Mouse (Mus musculus) limb, embryonic 11.5 days (tissue): ENCODE data around the gene Ddx19b. TPM values are rescaled to one million over a fixed set of nuclear protein-coding genes. Genes with fewer than 3 reads are reported as not detected.
"Not testable (repeated sequence)": the region's sequence is repeated elsewhere in the genome, so short reads cannot be mapped to it uniquely, and the experiment has no call there.

ENCODE experiments used
- ATAC-seq: fragments of 200-750 bp; cut with Nextera tagmentation; 2 replicates; pipeline ENCODE4 v1.8.0; 2017; ENCODE audit warnings: low read depth; ENCODE audit not compliant: insufficient number of reproducible peaks, low FRiP score, low TSS enrichment
- DNase-seq: peaks from one replicate; pipeline ENCODE4 v3.0.0-alpha.2; 2015; ENCODE audit warnings: low spot score
- H3K27ac ChIP-seq: fragments of 300-500 bp; sonication (generic); replicated peaks from 2 replicates; pipeline ENCODE4 v1.5.1; 2014; ENCODE audit warnings: low read depth, mild to moderate bottlenecking, low read length
- H3K27me3 ChIP-seq: fragments of 300-500 bp; sonication (generic); 2 replicates; pipeline ENCODE4 v1.6.1; 2014; ENCODE audit warnings: mild to moderate bottlenecking, low read length, mixed read lengths; ENCODE audit not compliant: control insufficient read depth, insufficient read depth
- H3K36me3 ChIP-seq: fragments of 300-500 bp; sonication (generic); 2 replicates; pipeline ENCODE4 v1.6.1; 2014; ENCODE audit warnings: mild to moderate bottlenecking, low read length, moderate library complexity, mixed read lengths; ENCODE audit not compliant: control insufficient read depth, insufficient read depth
- H3K4me1 ChIP-seq: fragments of 300-500 bp; sonication (generic); 2 replicates; pipeline ENCODE4 v1.6.1; 2014; ENCODE audit warnings: low read length, mixed read lengths; ENCODE audit not compliant: control insufficient read depth, insufficient read depth
- H3K4me2 ChIP-seq: fragments of 300-500 bp; sonication (generic); 2 replicates; pipeline ENCODE4 v1.6.1; 2014; ENCODE audit warnings: low read depth, mild to moderate bottlenecking, moderate library complexity; ENCODE audit not compliant: severe bottlenecking
- H3K4me3 ChIP-seq: fragments of 300-500 bp; sonication (generic); 2 replicates; pipeline ENCODE4 v1.5.1; 2014; ENCODE audit warnings: low read depth, low read length
- H3K9ac ChIP-seq: fragments of 300-500 bp; sonication (generic); 2 replicates; pipeline ENCODE4 v1.6.1; 2014; ENCODE audit warnings: mild to moderate bottlenecking, low read length
- H3K9me3 ChIP-seq: fragments of 300-500 bp; sonication (generic); 2 replicates; pipeline ENCODE4 v1.6.1; 2016; ENCODE audit warnings: low read length; ENCODE audit not compliant: control insufficient read depth
- WGBS: fragments of 180-500 bp; shearing (Covaris S2); extraction: QIAGEN DNeasy Blood & Tissue Kit; methylation state at CpG from one replicate; pipeline ENCODE4 v1.1.7; 2014; 5-methylcytosine and 5-hydroxymethylcytosine counted together
- polyA plus RNA-seq: library from polyadenylated mRNA; unstranded; fragments of >200 nt; fragmentation: Nextera tagmentation; extraction: Ambion mirVana; gene quantifications from 2 replicates; pipeline ENCODE4 v1.2.1, GENCODE M21; 2014

Ddx19b gene
- polyA plus RNA-seq, 1 experiment from 2014 or later, result 4.7 TPM

DNA sequence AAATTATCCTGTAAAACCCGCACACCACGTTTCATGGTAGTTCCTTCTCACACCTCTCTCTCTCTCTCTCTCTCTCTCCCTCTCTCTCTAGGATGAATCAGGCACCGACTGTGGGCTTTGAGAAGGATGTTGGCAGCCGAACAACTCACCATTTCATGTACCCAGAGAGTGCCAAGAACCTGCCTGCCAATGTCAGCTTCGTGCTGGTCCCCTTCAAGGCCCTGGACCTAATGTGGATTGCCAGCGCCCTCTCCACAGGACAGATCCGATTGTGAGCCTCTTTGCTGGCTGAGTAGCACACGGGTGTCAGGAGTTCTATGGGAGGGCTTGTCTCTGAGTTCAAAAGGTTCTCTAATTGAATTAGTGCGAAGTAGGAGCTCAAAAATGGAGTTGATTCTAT, 64.2 kb downstream of the Ddx19b start:
- Histone ChIP-seq H3K9me3 (no peaks in the 10 kb centered on the region), H3K4me3 (no peak overlapping the region), H3K4me1 (no peaks in the 10 kb centered on the region), H3K36me3 (peaks cover 15% of the 10 kb centered on the region), H3K4me2 (no peak overlapping the region), H3K27ac (no peak overlapping the region), H3K9ac (no peak overlapping the region), H3K27me3 (no peaks in the 10 kb centered on the region)
- no peak for DNase-seq
- WGBS, result 83% methylated on average over 9 of the region's 9 CpGs
- no peak for ATAC-seq

DNA sequence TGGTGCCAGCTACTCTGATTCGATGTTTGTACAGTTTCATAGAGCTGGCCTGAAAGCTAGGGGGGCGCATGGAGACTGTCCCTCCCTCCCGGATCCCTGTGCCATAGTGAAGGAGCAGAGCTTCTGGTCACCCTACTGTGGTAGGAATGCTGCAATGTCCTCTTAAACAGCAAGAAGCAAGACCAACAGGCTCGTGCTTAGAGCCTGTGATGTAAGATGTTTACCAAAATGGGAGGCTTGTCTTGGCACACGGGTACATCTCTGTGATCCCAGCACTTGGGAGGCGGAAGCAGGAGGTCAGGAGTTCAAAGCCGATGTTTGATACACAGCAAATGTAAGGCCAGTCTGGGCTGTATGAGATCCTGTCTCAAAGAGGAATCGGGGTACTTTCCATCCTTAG, 65.0 kb downstream of the Ddx19b start:
- DNase-seq (no peak), ATAC-seq (no peak)
- Histone ChIP-seq H3K4me3 (no peak overlapping the region), H3K36me3 (peaks cover 17% of the 10 kb centered on the region), H3K4me1 (no peaks in the 10 kb centered on the region), H3K27me3 (no peaks in the 10 kb centered on the region), H3K9ac (no peak overlapping the region), H3K27ac (no peak overlapping the region), H3K9me3 (no peaks in the 10 kb centered on the region), H3K4me2 (no peak overlapping the region)
- WGBS, result 89% methylated on average over 8 of the region's 8 CpGs

DNA sequence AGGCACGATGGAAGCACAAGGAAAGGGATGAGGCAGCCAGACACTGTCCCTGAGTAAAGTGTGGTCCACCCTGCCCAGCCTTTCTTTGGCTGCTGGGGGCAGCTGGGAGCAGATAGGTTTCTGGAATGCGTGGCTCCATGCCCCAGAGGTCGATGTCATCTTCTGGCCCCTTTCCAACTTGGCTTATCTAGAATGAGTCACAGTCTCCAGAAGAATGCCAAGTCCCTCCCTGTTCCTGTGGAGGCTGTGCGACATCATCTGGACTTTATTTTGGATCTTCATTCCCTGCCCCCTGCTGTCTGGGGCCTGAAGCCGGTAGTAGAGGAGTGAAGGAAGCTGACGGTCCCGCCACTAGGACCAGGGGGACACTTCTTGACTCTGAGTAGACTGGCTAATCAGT, 66.0 kb downstream of the Ddx19b start:
- Histone ChIP-seq H3K9ac (no peak overlapping the region), H3K4me3 (no peak overlapping the region), H3K27ac (no peak overlapping the region), H3K36me3 (peaks cover 13% of the 10 kb centered on the region), H3K27me3 (no peaks in the 10 kb centered on the region), H3K4me1 (no peaks in the 10 kb centered on the region), H3K9me3 (no peaks in the 10 kb centered on the region), H3K4me2 (no peak overlapping the region)
- WGBS, result 76% methylated on average over 7 of the region's 7 CpGs
- DNase-seq (no peak), ATAC-seq (no peak)

DNA sequence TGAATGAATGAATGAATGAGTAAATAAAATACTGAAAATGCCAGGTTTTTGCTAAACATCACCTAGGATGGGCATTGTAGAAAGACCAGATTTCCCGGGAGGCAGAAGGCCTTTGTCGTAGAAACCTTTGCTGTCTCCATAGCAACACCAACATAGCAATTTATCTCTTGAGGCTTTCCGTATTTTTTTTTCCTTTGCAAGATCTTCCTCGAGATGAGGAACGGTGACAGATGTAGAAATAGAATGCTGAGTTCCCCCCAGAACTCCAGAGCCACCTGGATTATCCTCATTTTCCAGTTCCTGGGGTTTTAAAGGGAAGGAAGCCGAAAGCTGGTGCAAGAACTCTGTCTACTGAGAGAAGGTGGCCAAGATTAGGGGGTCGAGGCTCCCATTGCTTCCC, 66.9 kb downstream of the Ddx19b start:
- no peaks in the 10 kb centered on the region for H3K27me3 ChIP-seq
- peaks cover 13% of the 10 kb centered on the region for H3K36me3 ChIP-seq
- 91% methylated on average over 7 of the region's 7 CpGs for WGBS
- H3K27ac ChIP-seq, result no peak overlapping the region
- no peak for DNase-seq
- ATAC-seq, result no peak
- no peak overlapping the region for H3K9ac ChIP-seq
- H3K4me1 ChIP-seq, result no peaks in the 10 kb centered on the region
- H3K4me2 ChIP-seq, result no peak overlapping the region
- no peak overlapping the region for H3K4me3 ChIP-seq
- no peaks in the 10 kb centered on the region for H3K9me3 ChIP-seq

DNA sequence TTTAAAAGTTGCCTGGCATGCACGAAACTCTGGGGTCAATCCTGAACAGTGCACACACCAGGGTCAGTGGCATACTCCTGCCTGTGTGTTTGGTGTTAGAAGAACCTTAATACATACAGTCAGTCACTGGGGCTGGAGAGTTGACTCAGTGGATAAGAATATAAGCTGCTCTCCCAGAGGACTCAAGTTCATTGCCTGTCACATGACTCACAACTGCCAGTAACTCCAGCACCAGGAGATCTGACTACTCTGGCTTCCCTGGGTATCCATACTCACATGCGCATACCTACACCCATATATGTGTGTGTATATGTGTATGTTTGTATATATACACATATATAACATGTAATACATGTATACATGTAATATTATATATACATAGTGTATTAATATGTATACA, 68.5 kb downstream of the Ddx19b start:
- ATAC-seq (no peak), DNase-seq (no peak)
- H3K27me3 ChIP-seq, result no peaks in the 10 kb centered on the region
- H3K4me3 ChIP-seq, result no peak overlapping the region
- WGBS, result 88% methylated on average over 2 of the region's 2 CpGs
- H3K4me2 ChIP-seq, result no peak overlapping the region
- H3K27ac ChIP-seq, result no peak overlapping the region
- H3K9me3 ChIP-seq, result no peaks in the 10 kb centered on the region
- H3K4me1 ChIP-seq, result no peaks in the 10 kb centered on the region
- H3K36me3 ChIP-seq, result peaks cover 16% of the 10 kb centered on the region
- no peak overlapping the region for H3K9ac ChIP-seq

DNA sequence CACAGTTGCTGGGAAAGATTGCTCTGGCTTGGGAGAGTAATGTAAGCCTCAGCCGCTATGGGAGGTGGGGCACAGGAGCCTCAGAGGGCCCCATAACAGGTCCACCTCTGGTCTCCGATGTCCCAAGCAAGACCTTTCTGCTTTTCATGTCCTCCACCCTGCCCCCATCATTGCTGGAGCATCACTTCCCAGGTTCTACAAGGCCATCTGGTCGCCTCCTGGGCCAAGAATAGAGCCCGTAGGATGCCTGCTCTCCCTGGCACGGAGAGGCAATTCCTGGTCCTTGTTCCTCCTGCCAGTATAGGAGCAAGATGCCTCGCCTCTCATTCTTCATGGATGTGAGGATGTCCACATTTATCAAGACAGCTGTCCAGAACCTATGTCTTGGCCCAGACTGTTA, 71.6 kb downstream of the Ddx19b start:
- Histone ChIP-seq H3K27me3 (no peaks in the 10 kb centered on the region), H3K4me2 (no peak overlapping the region), H3K9me3 (no peaks in the 10 kb centered on the region), H3K4me3 (no peak overlapping the region), H3K4me1 (no peaks in the 10 kb centered on the region), H3K27ac (no peak overlapping the region), H3K36me3 (peaks cover 15% of the 10 kb centered on the region; the same call in 1 of the 2 replicates), H3K9ac (no peak overlapping the region)
- WGBS, result 88% methylated on average over 6 of the region's 6 CpGs
- no peak for ATAC-seq
- no peak for DNase-seq

DNA sequence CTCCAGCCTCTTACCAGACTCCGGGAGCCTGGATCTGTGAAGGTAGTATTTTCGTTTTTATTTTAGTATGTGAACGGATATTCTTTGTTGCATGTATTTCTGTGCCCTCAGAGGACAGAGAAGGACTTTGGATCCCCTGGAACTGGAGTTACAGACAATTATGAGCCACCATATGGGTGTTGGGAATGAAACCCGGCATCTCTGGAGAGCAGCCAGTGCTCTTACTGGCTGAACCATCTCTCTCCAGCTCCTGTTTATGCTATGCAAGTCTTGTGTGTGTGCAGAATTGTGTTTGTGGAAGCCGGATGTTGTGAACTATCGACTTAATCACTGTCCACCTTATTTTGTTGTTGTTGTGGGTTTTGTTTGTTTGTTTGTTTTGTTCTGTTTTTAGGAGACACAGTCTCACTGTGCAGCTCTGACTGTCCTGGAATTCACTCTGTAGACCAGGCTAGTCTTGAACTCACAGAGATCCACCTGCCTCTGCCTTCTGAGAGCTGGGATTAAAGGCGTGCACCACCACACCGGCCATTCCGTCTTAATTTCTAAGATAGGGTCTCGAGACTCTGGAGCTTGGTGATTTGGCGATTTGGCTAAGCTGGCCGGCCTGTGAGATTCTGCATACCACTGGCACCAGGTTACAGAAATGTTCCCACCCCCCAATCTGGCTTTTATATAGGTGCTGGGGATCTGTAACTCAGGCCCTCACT, 72.3 kb downstream of the Ddx19b start:
- DNase-seq (no peak), ATAC-seq (no peak)
- Histone ChIP-seq H3K9me3 (no peaks in the 10 kb centered on the region), H3K36me3 (peaks cover 15% of the 10 kb centered on the region; the same call in 1 of the 2 replicates), H3K9ac (0 out of 2 replicates have a peak overlapping the region, but pooled peaks have one; percentile 12), H3K27me3 (no peaks in the 10 kb centered on the region), H3K4me1 (no peaks in the 10 kb centered on the region), H3K4me2 (no peak overlapping the region), H3K27ac (no peak overlapping the region), H3K4me3 (no peak overlapping the region)
- 96% methylated on average over 12 of the region's 12 CpGs for WGBS

DNA sequence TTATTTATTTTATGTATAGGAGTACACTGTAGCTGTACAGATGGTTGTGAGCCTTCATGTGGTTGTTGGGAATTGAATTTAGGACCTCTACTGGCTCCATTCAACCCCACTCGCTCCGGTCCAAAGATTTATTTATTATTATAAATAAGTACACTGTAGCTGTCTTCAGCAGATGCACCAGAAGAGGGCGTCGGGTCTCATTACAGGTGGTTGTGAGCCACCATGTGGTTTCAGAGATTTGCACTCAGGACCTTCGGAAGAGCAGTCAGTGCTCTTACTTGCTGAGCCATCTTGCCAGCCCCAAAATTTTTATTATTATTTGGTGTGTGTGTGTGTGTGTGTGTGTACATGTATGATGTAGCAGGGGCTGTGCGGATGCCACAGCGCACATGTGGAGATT, 73.0 kb downstream of the Ddx19b start:
- 96% methylated on average over 7 of the region's 7 CpGs for WGBS
- H3K9ac ChIP-seq, result not testable (repeated sequence)

DNA sequence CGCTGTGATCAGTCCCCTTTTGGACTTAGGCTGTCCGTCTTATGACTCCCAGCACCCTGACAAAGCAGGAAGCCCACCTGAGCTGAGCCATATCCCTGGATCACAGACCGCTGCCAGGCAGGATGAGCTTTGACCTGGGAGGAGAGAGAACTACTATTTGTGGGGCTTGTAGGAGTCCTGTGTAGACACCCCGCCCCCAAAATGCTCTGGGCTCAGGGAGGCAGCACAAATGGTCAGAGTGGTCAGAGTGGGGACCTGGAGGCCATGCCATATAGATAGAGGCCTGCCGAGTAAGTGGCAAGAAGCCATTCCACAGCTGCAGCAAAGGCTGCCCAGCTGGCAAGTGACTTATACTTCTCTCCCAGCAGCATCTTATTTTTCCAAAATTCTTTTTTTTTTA, 73.4 kb downstream of the Ddx19b start:
- Histone ChIP-seq H3K4me1 (no peaks in the 10 kb centered on the region), H3K4me3 (no peak overlapping the region), H3K36me3 (peaks cover 18% of the 10 kb centered on the region), H3K9ac (no peak overlapping the region), H3K27ac (no peak overlapping the region), H3K27me3 (no peaks in the 10 kb centered on the region), H3K4me2 (no peak overlapping the region), H3K9me3 (no peaks in the 10 kb centered on the region)
- 92% methylated on average over 5 of the region's 5 CpGs for WGBS
- DNase-seq (no peak), ATAC-seq (no peak)

More for the DNA sequence above, 73.0 kb downstream of the Ddx19b start:
- H3K4me1 ChIP-seq, H3K27ac ChIP-seq, ATAC-seq, H3K27me3 ChIP-seq, H3K9me3 ChIP-seq, H3K4me3 ChIP-seq, DNase-seq, H3K4me2 ChIP-seq: not testable (repeated sequence)
- H3K36me3 ChIP-seq, result peaks cover 18% of the 10 kb centered on the region
